Mouse (Mus musculus) G1E (cell line): ENCODE data around the gene Plxdc2. TPM values are rescaled to one million over a fixed set of nuclear protein-coding genes. Genes with fewer than 3 reads are reported as not detected.

ENCODE experiments used
- ATAC-seq: 2 replicates; pipeline ENCODE4 v1.8.0; 2016; ENCODE audit warnings: mild to moderate bottlenecking; ENCODE audit not compliant: insufficient number of reproducible peaks, poor library complexity, low FRiP score, severe bottlenecking; ENCODE audit errors: extremely low read depth
- DNase-seq: peaks from one replicate; pipeline ENCODE4 v3.0.0; 2012; ENCODE audit warnings: low spot score
- H3K27me3 ChIP-seq: 2 replicates; pipeline ENCODE4 v1.6.1; 2012; ENCODE audit warnings: mild to moderate bottlenecking, low read length, inconsistent platforms; ENCODE audit not compliant: insufficient read depth
- H3K36me3 ChIP-seq: replicated peaks from 2 replicates; pipeline ENCODE3; 2012; ENCODE audit warnings: mild to moderate bottlenecking, inconsistent platforms
- H3K4me1 ChIP-seq: 2 replicates; pipeline ENCODE4 v1.6.1; 2012; ENCODE audit warnings: low read depth, low read length, inconsistent platforms, mixed read lengths; ENCODE audit not compliant: insufficient read depth
- H3K4me3 ChIP-seq: 2 replicates; pipeline ENCODE4 v1.5.1; 2012; ENCODE audit warnings: low read depth, mild to moderate bottlenecking, inconsistent platforms, low read length, moderate library complexity, mixed read lengths
- H3K9me3 ChIP-seq: replicated peaks from 2 replicates; pipeline ENCODE4 v1.6.1; 2012; ENCODE audit warnings: inconsistent platforms
- CTCF ChIP-seq: IDR thresholded peaks from 2 replicates; pipeline ENCODE4 v1.5.1; 2012; ENCODE audit warnings: low read depth, low read length, inconsistent platforms, mixed read lengths
- GATA1 ChIP-seq: IDR thresholded peaks from 2 replicates; pipeline ENCODE4 v1.6.1; 2012; ENCODE audit warnings: borderline replicate concordance, low read length, inconsistent platforms, mixed read lengths
- GATA2 ChIP-seq: IDR thresholded peaks from 2 replicates; pipeline ENCODE4 v1.6.1; 2012; ENCODE audit warnings: low read depth, low read length, inconsistent platforms, borderline replicate concordance
- POLR2AphosphoS5 ChIP-seq: IDR thresholded peaks from 2 replicates; pipeline ENCODE4 v1.6.1; 2012; ENCODE audit warnings: low read depth, low read length, inconsistent platforms; ENCODE audit not compliant: insufficient replicate concordance
- TAL1 ChIP-seq: conservative IDR thresholded peaks from 2 replicates; pipeline ENCODE4 v1.6.1; 2012; ENCODE audit warnings: low read depth, low read length, inconsistent platforms, mixed read lengths
- polyA plus RNA-seq: library from polyadenylated mRNA; stranded (reverse); fragments of >175 nt; gene quantifications from 2 replicates; pipeline ENCODE4 v1.2.3, GENCODE M21; 2012
- total RNA-seq, 2 experiments: library from RNA; stranded (forward) in 1 of 2; stranded (reverse) in 1 of 2; fragments of 200-1000 nt in 1 of 2; fragments of >200 nt in 1 of 2; fragmentation: Nextera tagmentation in 1 of 2; gene quantifications; 2 replicates each; pipeline ENCODE4 v1.2.3; 2014 to 2017

Gene Plxdc2
- total and polyA plus RNA-seq, 3 experiments, result 0.05 TPM; not detected in 2

- no peak overlapping the region for H3K4me3 ChIP-seq
- DNase-seq, result no peak
- H3K27me3 ChIP-seq, result no peaks in the 10 kb centered on the region
- H3K36me3 ChIP-seq, result no peaks in the 10 kb centered on the region
- H3K9me3 ChIP-seq, result no peaks in the 10 kb centered on the region
- TF ChIP-seq GATA2 (no peak), TAL1 (no peak), GATA1 (no peak), CTCF (no peak), POLR2AphosphoS5 (no peak)
- H3K4me1 ChIP-seq, result no peaks in the 10 kb centered on the region
- no peak for ATAC-seq
Measured at GRCm38 (mm10) chr2:16696390-16696789, 340.3 kb downstream of the Plxdc2 start.

GRCm38 (mm10) chr2:16697181-16697580 is 341.1 kb downstream of the Plxdc2 start:
- no peaks in the 10 kb centered on the region for H3K9me3 ChIP-seq

GRCm38 (mm10) chr2:16706227-16706626 is 350.1 kb downstream of the Plxdc2 start:
- TF ChIP-seq POLR2AphosphoS5 (no peak), CTCF (0 out of 2 replicates have a peak, but pooled peaks have one; percentile 21)
- no peak for ATAC-seq
- no peak for DNase-seq

More at GRCm38 (mm10) chr2:16697181-16697580, 341.1 kb downstream of the Plxdc2 start:
- DNase-seq, result no peak
- no peak for TF ChIP-seq POLR2AphosphoS5
- no peak for TF ChIP-seq GATA2
- TF ChIP-seq TAL1, result no peak
- TF ChIP-seq CTCF, result no peak
- TF ChIP-seq GATA1, result no peak
- Histone ChIP-seq H3K4me1 (no peaks in the 10 kb centered on the region), H3K27me3 (no peaks in the 10 kb centered on the region), H3K36me3 (no peaks in the 10 kb centered on the region), H3K4me3 (no peak overlapping the region)
- no peak for ATAC-seq

GRCm38 (mm10) chr2:16709885-16710284 is 353.8 kb downstream of the Plxdc2 start:
- Histone ChIP-seq H3K4me1 (no peaks in the 10 kb centered on the region), H3K27me3 (no peaks in the 10 kb centered on the region), H3K4me3 (no peak overlapping the region), H3K9me3 (no peaks in the 10 kb centered on the region), H3K36me3 (no peaks in the 10 kb centered on the region)
- ATAC-seq (no peak), DNase-seq (no peak)
- TF ChIP-seq TAL1 (no peak), GATA1 (no peak), CTCF (no peak), POLR2AphosphoS5 (no peak), GATA2 (no peak)

More at GRCm38 (mm10) chr2:16706227-16706626, 350.1 kb downstream of the Plxdc2 start:
- Histone ChIP-seq H3K9me3 (no peaks in the 10 kb centered on the region), H3K4me3 (no peak overlapping the region), H3K36me3 (no peaks in the 10 kb centered on the region), H3K4me1 (no peaks in the 10 kb centered on the region), H3K27me3 (no peaks in the 10 kb centered on the region)

GRCm38 (mm10) chr2:16731033-16731432 is 374.9 kb downstream of the Plxdc2 start:
- H3K4me3 ChIP-seq, result no peak overlapping the region
- DNase-seq, result no peak
- no peaks in the 10 kb centered on the region for H3K9me3 ChIP-seq
- TF ChIP-seq POLR2AphosphoS5 (no peak), CTCF (no peak), TAL1 (no peak), GATA1 (no peak), GATA2 (no peak)
- H3K27me3 ChIP-seq, result no peaks in the 10 kb centered on the region
- no peaks in the 10 kb centered on the region for H3K4me1 ChIP-seq
- ATAC-seq, result no peak
- no peaks in the 10 kb centered on the region for H3K36me3 ChIP-seq

GRCm38 (mm10) chr2:16734381-16734780 is 378.3 kb downstream of the Plxdc2 start:
- no peaks in the 10 kb centered on the region for H3K36me3 ChIP-seq
- no peaks in the 10 kb centered on the region for H3K9me3 ChIP-seq
- no peak for DNase-seq
- H3K27me3 ChIP-seq, result no peaks in the 10 kb centered on the region
- no peaks in the 10 kb centered on the region for H3K4me1 ChIP-seq
- no peak for ATAC-seq
- no peak for TF ChIP-seq TAL1
- no peak for TF ChIP-seq GATA1
- TF ChIP-seq POLR2AphosphoS5, result no peak
- TF ChIP-seq CTCF, result no peak
- no peak for TF ChIP-seq GATA2
- no peak overlapping the region for H3K4me3 ChIP-seq

GRCm38 (mm10) chr2:16738241-16738640 is 382.1 kb downstream of the Plxdc2 start:
- TF ChIP-seq GATA1 (no peak), TAL1 (no peak), POLR2AphosphoS5 (no peak), GATA2 (no peak), CTCF (no peak)
- Histone ChIP-seq H3K9me3 (no peaks in the 10 kb centered on the region), H3K4me1 (no peaks in the 10 kb centered on the region), H3K4me3 (no peak overlapping the region), H3K27me3 (no peaks in the 10 kb centered on the region), H3K36me3 (no peaks in the 10 kb centered on the region)
- ATAC-seq, result no peak
- DNase-seq, result no peak
